Mouse (Mus musculus) liver, embryonic 14.5 days (tissue): ENCODE results near the gene Rnaseh2c.

Source experiments
- CTCF ChIP-seq: IDR thresholded peaks from 2 replicates; pipeline ENCODE4 v1.5.1; 2016; ENCODE audit warnings: antibody characterized with exemption, low read depth, control low read depth
- EP300 ChIP-seq: IDR thresholded peaks from 2 replicates; pipeline ENCODE4 v1.6.1; 2016; ENCODE audit warnings: antibody characterized with exemption, low read depth

GRCm38 (mm10) chr19:5561886-5562285, 39.8 kb upstream of the Rnaseh2c start:
- TF ChIP-seq EP300 (no peak), CTCF (no peak)
